Mouse (Mus musculus): ENCODE measurements around the gene Zfp426.

Zfp426 gene

DNA sequence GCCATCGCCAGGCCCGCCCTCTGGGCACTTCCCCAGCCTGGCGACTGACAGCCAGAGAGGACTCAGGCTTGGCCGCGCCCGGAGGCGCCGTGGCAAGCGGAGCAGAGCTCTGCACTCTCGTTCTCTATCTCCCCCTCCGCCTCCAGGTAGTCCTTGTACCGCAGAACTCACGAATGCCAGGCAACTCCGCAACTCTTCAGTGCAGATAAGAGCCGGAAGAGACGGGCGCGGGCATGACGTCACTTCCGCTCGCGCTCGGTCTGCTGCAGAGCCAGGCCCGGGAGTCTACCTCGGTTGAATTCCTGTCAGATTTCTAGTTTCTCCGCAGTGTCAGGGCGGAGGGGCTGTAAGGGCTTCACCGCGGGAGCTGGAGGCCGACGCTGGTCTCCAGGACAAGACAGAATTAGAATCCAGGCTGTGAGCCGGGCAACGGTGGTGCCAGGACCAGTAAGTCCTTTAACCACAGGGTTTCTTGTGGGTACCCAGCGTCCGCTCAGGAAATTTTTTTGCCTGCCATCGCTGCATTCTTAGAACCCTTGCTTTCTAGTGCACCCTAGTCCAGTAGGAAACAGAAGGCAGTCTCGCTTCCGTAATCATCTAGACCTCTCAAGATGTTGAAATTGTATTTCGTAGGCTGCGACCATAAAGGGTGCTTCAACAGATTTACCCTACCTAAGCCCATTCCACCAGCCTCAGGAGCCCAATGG is at the start of gene Zfp426:
Gene Zfp426, minus strand, starts transcription at position 220 of the 707 bp plus-strand sequence.
- peak; percentile 94 for DNase-seq (ENCODE audit: low read depth, low spot score)

DNA sequence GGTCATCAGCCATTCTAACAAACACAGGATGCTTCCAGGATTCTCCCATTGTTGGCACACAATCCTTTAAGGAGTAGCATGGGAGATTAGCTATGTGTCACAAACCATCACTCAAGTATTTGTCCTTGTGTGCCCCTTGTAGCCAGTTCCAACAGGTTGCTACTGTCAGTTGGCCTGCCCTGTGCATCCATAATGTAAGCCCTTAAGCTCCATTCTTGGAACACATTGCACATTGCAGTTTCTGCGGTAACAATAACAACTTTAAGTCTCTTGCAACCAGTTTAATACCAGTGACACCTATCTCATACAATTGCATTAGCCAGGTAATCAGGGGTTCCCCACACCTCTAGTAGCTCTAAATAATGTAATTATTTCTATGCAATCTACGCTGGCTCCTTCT is 44.1 kb upstream of the Zfp426 start:
- no peak for DNase-seq (ENCODE audit: low read depth, low spot score)

DNA sequence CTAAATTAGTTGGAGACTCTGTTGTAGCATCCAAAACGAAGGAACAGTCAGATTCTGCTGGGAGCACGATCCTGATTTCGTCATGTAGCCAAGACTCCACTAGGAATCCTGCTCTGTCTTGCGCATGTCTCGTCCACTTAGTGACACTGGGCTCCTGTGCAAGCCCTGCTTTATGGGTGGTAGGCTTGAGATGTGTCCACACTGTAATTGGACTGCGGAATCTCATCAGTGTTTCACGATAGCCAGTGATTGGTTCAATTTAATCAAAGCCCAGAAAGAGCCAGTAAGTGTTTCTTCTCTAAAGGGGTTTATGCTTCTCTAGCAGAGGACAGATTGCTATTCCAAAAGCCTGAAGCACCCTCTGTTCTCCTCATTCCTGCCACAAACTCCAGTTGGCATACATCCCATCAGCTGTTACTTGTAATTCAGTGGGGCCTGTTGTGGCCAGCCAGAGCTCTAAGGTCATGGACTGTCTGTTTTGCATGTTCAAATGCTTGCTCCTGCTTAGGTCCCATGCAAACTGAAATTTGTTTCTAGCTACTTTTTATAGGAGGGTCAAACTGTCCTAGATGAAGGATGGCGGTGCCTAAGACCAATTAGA is 41.9 kb upstream of the Zfp426 start:
- no peak for DNase-seq (ENCODE audit: low read depth, low spot score)

- DNase-seq (ENCODE audit: low read depth, low spot score), result peak; percentile 92
Observed at GRCm38 (mm10) chr9:20521306-20521957, 28.9 kb upstream of the Zfp426 start, which contains the start of gene Zfp266. Gene Zfp266, minus strand, starts transcription at chr9:20521417.

- DNase-seq (ENCODE audit: low read depth, low spot score), result peak; percentile 25
Observed at GRCm38 (mm10) chr9:20520531-20521210, 28.1 kb upstream of the Zfp426 start.

- peak; percentile 17 for DNase-seq (ENCODE audit: low read depth, low spot score)
Observed at GRCm38 (mm10) chr9:20519949-20520348, 27.4 kb upstream of the Zfp426 start.

- DNase-seq (ENCODE audit: low read depth, low spot score), result no peak
Observed at GRCm38 (mm10) chr9:20518708-20519107, 26.2 kb upstream of the Zfp426 start.

DNA sequence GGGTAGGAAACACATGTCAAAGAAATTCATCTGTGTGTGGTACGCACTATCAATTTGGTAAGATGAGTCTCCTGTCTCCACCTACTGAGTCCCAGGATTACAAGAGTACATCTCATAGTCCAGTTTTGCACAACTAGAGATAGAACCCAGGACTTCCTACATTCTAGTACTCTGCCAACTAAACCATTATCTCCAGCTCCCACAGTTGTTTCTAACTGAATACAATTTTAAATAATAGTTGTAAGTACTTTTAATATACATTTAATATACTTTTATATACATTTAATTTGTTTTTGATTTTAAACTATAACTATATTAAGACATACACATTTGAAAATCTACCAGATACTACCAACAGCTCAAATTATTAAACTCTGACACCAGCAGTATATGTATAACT is 25.2 kb upstream of the Zfp426 start:
- DNase-seq (ENCODE audit: low read depth, low spot score), result no peak

DNA sequence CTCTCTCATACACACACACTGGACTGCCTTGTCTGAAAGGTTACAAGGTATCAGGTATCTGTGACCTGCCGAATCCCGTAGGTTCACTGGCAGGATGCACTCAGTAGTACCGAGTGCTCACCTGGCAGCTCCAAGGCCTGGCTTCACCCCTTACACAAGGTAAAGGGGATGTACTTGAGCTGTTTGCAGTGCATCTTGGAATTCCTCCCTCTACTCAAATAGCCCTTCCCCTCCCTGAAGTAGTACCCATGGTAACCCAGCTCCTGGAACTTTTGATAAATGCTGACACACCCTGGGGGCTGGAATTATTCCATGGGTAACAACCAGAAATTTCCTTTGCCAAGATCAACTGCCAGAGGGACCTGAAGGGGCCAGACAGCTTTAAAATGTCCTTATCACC is 21.5 kb upstream of the Zfp426 start:
- DNase-seq (ENCODE audit: low read depth, low spot score), result no peak

DNA sequence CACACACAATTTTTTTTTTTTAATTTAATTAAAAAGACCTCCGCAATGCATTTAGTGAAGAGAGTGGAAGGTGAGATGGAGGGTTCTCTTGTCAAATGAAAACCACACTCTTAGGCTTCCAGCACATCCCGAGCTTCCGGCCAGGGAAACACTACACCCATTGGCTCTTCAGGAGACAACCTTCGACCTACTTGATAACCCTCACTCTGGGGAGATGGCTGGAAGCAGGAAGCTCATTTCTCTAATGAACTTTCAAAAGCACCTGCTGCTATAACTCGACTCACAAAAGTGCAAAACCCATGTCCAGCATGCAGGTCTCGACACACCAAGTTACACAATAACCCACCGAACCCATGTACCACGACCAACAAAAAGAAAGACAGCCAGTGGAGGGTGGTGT is 20.2 kb upstream of the Zfp426 start:
- no peak for DNase-seq (ENCODE audit: low read depth, low spot score)

DNA sequence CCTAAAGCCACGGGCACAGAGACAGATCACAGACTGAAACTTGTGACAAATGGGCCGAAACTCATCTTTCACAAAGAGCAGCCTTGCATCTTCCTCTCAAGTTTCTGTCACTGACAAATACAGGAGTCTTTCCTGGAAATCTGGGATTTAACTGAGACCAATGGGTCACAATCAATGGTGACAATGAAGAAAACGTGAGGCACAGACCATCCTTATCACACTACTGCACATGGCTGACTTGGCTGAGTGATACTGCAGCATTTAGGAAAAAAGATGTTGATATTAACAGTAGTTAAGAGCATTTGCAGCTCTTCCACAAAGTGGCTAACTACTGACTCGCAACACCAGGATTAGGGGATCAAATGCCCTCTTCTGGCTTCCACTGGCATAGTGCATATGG is 19.1 kb upstream of the Zfp426 start:
- no peak for DNase-seq (ENCODE audit: low read depth, low spot score)

DNA sequence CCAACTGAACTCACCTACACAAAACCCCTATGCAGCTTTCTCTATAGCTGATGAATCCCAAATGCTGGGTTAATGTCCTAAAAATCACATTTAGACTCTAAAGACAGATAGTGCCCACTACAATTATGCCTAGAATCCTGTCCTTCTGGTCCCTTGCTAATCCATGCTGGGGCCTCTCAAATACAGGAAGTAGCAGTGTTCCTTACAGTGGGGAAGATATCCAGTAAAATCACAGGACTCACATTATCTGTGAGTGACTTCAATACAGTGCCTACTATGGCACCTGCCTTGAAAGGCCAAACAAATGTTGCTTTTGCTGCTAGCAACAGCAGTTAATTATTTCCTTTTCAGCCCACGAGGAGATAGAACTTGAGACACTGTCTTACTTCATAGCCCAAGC is 17.8 kb upstream of the Zfp426 start:
- DNase-seq (ENCODE audit: low read depth, low spot score), result no peak

DNA sequence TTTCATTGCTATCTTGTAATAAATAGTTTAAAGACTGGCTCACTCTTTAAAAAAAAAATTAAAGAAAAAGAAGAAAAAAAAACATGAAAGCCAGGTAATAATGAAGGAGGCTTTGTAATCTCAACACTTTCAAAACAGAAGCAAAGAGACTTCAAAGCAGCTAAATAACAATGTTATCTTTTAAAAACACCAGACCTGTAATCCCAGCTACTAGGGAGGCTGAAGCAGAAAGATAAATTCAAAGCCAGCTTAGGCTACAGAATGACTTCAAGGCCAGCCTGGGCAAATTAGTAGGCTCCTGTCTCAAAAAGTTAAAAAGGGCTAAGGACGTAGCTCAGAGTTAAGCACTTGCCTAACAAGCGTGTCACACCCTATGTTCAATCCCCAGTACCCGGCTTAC is 17.1 kb upstream of the Zfp426 start:
- no peak for DNase-seq (ENCODE audit: low read depth, low spot score)

DNA sequence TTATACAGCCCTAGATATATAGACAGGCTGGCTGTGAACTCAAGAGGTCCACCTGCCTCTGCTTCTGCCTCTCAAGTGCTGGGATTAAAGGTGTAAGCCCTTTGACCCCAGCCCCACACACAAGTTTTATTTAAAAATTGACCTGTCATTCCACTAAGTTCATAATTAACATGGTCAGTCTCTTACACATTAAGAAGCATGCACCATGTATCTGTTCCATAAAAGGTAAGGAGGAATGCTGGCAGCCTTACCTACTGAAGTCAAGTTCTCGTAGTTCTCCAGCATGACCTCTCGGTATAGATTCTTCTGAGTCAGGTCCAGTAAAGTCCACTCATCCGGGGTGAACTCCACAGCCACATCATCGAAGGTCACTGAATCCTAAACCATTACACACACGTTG is 12.3 kb upstream of the Zfp426 start:
- DNase-seq (ENCODE audit: low read depth, low spot score), result no peak

GRCm38 (mm10) chr9:20493281-20493680 is 735 bp upstream of the Zfp426 start:
- peak; percentile 8 for DNase-seq (ENCODE audit: low read depth, low spot score)

DNA sequence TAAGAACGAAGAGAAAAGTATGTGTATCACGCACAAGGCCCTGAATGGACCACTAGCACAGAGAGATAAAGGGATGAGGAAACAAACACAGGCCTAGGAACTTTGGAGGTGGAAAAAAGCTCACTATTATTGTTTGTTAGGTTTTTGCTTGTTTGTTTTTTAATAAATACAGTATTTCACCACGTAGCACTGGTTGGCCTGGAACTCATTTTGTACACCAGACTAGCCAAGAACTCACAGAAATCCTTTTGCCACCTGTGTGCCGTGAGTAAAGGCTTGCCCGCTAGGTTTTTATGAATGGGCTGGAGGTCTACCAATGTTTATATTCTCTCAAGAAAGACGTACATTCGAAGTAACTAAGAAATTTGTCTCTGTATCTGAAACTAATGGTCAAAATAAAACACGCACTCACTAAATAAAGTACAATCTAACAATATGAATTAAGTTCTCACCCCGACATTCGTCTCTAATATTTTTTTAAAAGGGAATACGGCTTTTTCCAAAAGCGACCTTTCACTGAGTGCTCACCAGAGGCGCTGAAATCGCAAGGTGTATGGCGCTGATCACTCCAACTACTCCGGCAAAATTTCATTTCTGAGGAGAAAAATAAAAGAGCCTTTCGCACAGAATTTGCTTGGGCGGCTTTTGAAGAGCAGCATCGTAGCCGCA is 554 bp downstream of the Zfp426 start:
- DNase-seq (ENCODE audit: low read depth, low spot score), result no peak

- no peak for DNase-seq (ENCODE audit: low read depth, low spot score)
Observed at GRCm38 (mm10) chr9:20489536-20489935, 3.0 kb downstream of the Zfp426 start.

- DNase-seq (ENCODE audit: low read depth, low spot score), result no peak
Observed at GRCm38 (mm10) chr9:20479396-20479795, 13.2 kb downstream of the Zfp426 start.

- DNase-seq (ENCODE audit: low read depth, low spot score), result no peak
Observed at GRCm38 (mm10) chr9:20476632-20477031, 15.9 kb downstream of the Zfp426 start.

- DNase-seq (ENCODE audit: low read depth, low spot score), result peak; percentile 77
Observed at GRCm38 (mm10) chr9:20466761-20467442, 25.6 kb downstream of the Zfp426 start.
